Mouse (Mus musculus) stomach, embryonic 15.5 days (tissue): ENCODE data around the gene Rin2. TPM values are rescaled to one million over a fixed set of nuclear protein-coding genes. Genes with fewer than 3 reads are reported as not detected.

ENCODE experiments used
- ATAC-seq: fragments of 200-750 bp; cut with Nextera tagmentation; 2 replicates; pipeline ENCODE4 v1.8.0; 2017; ENCODE audit warnings: low read depth, moderate number of reproducible peaks, moderate TSS enrichment; ENCODE audit not compliant: insufficient read depth, low FRiP score
- H3K27ac ChIP-seq: fragments of 300-500 bp; sonication (generic); 2 replicates; pipeline ENCODE4 v1.5.1; 2015; ENCODE audit warnings: mild to moderate bottlenecking, inconsistent platforms
- H3K27me3 ChIP-seq: fragments of 300-500 bp; sonication (generic); replicated peaks from 2 replicates; pipeline ENCODE4 v1.6.1; 2015; ENCODE audit warnings: inconsistent platforms
- H3K36me3 ChIP-seq: fragments of 300-500 bp; sonication (generic); 2 replicates; pipeline ENCODE4 v1.6.1; 2015; ENCODE audit warnings: inconsistent platforms
- H3K4me1 ChIP-seq: fragments of 300-500 bp; sonication (generic); 2 replicates; pipeline ENCODE4 v1.6.1; 2015; ENCODE audit warnings: inconsistent platforms
- H3K4me2 ChIP-seq: fragments of 300-500 bp; sonication (generic); 2 replicates; pipeline ENCODE4 v1.6.1; 2015; ENCODE audit warnings: mild to moderate bottlenecking, inconsistent platforms
- H3K4me3 ChIP-seq: fragments of 300-500 bp; sonication (generic); replicated peaks from 2 replicates; pipeline ENCODE4 v1.5.1; 2015; ENCODE audit warnings: inconsistent platforms
- H3K9ac ChIP-seq: fragments of 300-500 bp; sonication (generic); 2 replicates; pipeline ENCODE4 v1.6.1; 2015; ENCODE audit warnings: inconsistent platforms
- H3K9me3 ChIP-seq: fragments of 300-500 bp; sonication (generic); 2 replicates; pipeline ENCODE4 v1.6.1; 2016; ENCODE audit warnings: inconsistent platforms
- WGBS: fragments of 180-500 bp; shearing (Covaris S2); methylation state at CpG from one replicate; pipeline ENCODE4 v1.1.7; 2015; 5-methylcytosine and 5-hydroxymethylcytosine counted together
- polyA plus RNA-seq: library from polyadenylated mRNA; unstranded; fragments of >200 nt; fragmentation: Nextera tagmentation; extraction: Ambion mirVana; gene quantifications from 2 replicates; pipeline ENCODE4 v1.2.1, GENCODE M21; 2015

Rin2 gene
- polyA plus RNA-seq, 1 experiment from 2014 or later, result 32.8 TPM

DNA sequence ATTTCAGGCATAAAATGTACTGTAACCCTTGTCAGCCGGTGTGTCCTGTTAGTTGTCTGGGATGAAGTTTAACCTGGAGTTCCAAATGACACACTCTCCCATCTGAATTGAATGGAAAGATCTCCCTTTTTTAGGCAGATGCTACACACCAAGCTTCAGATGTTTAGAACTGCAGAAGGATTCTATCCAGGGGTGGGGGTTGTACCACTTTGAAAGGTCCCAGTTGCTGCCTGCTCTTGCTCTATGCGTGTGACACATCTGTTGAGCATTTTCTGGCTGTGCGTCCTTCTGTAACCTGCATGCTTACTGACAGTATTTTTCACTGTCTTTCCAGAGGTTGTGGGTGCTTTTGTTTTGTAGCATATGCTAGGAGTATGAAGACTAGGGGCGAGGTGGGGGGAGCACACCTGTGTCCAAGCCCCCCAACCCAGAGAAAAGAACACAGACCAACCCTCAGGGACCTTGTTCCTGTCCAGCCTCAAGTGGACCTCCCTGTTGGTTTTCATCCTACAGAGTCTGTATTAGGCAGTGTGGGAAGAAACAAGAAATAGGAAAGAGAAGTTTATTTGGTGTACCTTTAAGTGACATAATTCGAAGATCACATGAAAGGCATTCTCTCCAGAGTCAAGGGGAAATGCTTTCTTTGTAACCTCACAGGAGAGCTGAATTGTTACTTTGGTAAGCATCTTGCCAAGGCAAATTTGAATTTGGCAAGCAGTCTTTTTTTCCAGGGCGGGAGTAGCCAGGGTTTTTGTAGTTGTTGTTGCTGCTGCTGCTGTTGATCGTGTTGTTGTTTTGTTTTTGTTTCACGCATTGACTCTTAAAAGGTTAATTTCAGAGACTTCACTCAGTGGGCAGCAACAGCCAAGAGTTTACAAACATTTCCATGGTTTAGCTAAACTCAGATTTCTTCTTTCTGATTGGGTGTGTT, 186.4 kb downstream of the Rin2 start:
- 40% methylated on average over 8 of the region's 8 CpGs for WGBS
- no peaks in the 10 kb centered on the region for H3K9me3 ChIP-seq

DNA sequence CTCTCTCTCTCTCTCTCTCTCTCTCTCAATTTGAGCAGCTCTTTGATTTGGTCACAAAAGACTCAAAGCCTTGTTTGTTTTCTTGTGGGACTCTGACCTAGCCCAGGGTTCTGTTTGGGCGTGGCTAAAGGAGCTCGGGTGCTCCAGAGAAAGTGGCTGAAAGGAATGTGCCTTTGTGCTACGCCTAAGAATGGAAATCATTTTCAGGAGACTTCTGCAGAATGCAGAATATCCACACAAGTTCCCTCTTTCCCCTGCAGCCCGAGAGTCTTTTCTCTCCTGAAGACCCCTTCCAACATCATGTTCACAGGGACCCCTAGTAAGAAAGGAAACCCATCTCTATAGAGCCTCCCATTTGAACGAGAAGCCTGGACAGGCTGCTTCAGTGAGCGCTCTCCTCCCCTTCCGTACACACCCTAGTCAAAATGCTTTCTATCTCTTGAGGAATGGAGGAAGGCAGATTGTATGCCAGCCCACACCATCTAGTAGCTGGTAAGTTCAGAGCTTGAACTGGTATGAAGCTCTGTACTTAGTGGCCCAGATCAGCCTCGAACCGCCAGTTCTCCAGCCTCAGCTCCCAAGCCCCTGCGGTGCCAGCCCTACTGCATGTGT, 187.3 kb downstream of the Rin2 start:
- Histone ChIP-seq H3K27ac (peak overlapping the region; percentile 96), H3K9ac (0 out of 2 replicates have a peak overlapping the region, but pooled peaks have one; percentile 13), H3K4me3 (peak overlapping the region; percentile 48), H3K27me3 (no peaks in the 10 kb centered on the region), H3K36me3 (0 out of 2 replicates have a peak, but pooled peaks cover 10% of the 10 kb centered on the region), H3K4me2 (peak overlapping the region; percentile 61), H3K9me3 (no peaks in the 10 kb centered on the region), H3K4me1 (peaks cover 16% of the 10 kb centered on the region)
- peak; percentile 36; the same call in 1 of the 2 replicates for ATAC-seq
- WGBS, result 30% methylated on average over 10 of the region's 10 CpGs

More for the DNA sequence above, 186.4 kb downstream of the Rin2 start:
- Histone ChIP-seq H3K9ac (peak overlapping the region; percentile 4; the same call in 1 of the 2 replicates), H3K27ac (peak overlapping the region; percentile 96), H3K4me3 (peak overlapping the region; percentile 48), H3K4me1 (peaks cover 16% of the 10 kb centered on the region), H3K27me3 (no peaks in the 10 kb centered on the region), H3K36me3 (0 out of 2 replicates have a peak, but pooled peaks cover 4% of the 10 kb centered on the region), H3K4me2 (peak overlapping the region; percentile 61)
- no peak for ATAC-seq

DNA sequence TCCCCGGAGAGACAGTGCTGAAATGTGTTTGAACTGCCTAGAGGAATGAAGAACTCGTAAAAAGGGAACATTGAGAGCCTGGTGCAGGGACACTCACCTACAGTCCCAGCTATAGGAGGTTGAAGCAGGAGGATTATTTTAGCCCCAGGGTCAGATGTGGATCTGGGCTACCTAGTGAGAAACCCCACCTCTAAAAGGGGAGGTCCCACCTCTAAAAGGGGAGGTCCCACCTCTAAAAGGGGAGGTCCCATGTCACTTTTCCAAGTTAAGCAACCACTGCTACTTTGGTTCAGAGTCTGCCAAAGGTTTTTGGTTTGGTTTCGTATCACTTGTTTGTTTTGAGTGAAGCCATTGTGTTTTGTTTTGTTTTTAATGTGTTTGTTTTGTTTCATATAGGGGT, 190.3 kb downstream of the Rin2 start:
- ATAC-seq, result no peak
- Histone ChIP-seq H3K4me3 (no peak overlapping the region), H3K9ac (no peak overlapping the region), H3K36me3 (0 out of 2 replicates have a peak, but pooled peaks cover 10% of the 10 kb centered on the region), H3K4me1 (peaks cover 11% of the 10 kb centered on the region; the same call in 1 of the 2 replicates), H3K4me2 (no peak overlapping the region), H3K27me3 (no peaks in the 10 kb centered on the region), H3K9me3 (no peaks in the 10 kb centered on the region), H3K27ac (no peak overlapping the region)
- 90% methylated on average over 3 of the region's 3 CpGs for WGBS

GRCm38 (mm10) chr2:145866238-145866637, 191.2 kb downstream of the Rin2 start:
- Histone ChIP-seq H3K4me3 (no peak overlapping the region), H3K4me2 (no peak overlapping the region), H3K27ac (no peak overlapping the region), H3K27me3 (no peaks in the 10 kb centered on the region), H3K9ac (no peak overlapping the region), H3K36me3 (0 out of 2 replicates have a peak, but pooled peaks cover 10% of the 10 kb centered on the region), H3K9me3 (no peaks in the 10 kb centered on the region), H3K4me1 (peaks cover 10% of the 10 kb centered on the region; the same call in 1 of the 2 replicates)
- no peak for ATAC-seq
- 93% methylated on average over 3 of the region's 3 CpGs for WGBS

DNA sequence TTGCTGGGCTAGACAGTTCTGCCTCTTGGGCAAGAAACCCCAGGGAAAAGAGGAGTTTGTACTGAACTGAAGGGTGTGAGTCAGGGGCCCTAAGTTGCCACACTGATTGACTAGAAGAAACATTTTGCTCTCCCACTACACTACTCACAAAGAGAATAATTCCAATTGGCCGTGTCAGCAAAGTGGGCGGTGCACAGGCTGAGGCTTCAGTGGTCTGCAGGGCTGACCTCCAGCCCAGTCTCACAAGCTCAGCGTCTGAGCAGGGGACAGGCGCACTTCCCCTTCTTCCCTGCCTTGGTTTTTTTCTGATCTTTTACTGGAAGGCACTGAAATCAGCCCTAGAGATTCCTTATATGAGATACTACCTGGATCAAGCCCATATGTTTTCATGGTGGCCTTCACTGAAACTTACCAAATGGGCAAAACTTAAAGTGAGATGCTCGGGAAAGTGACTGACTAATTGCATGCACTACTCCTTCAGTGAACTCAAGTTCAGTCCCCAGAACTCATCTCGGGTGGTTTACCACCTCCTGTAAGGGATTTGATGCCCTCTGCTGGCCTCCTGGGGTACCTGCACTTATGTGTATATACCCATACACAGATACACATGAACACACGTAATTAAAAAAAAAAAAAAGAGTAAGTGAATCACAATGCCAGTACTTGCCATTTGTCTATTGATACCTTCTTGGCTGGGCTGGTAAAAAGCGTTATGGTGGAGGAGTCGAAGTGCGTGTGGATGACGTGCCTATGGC, 191.9 kb downstream of the Rin2 start:
- H3K36me3 ChIP-seq, result 0 out of 2 replicates have a peak, but pooled peaks cover 10% of the 10 kb centered on the region
- ATAC-seq, result no peak
- H3K4me1 ChIP-seq, result 0 out of 2 replicates have a peak, but pooled peaks cover 7% of the 10 kb centered on the region
- H3K4me3 ChIP-seq, result no peak overlapping the region
- no peaks in the 10 kb centered on the region for H3K27me3 ChIP-seq
- no peak overlapping the region for H3K4me2 ChIP-seq
- WGBS, result 94% methylated on average over 11 of the region's 11 CpGs
- no peak overlapping the region for H3K27ac ChIP-seq
- H3K9me3 ChIP-seq, result no peaks in the 10 kb centered on the region
- no peak overlapping the region for H3K9ac ChIP-seq

DNA sequence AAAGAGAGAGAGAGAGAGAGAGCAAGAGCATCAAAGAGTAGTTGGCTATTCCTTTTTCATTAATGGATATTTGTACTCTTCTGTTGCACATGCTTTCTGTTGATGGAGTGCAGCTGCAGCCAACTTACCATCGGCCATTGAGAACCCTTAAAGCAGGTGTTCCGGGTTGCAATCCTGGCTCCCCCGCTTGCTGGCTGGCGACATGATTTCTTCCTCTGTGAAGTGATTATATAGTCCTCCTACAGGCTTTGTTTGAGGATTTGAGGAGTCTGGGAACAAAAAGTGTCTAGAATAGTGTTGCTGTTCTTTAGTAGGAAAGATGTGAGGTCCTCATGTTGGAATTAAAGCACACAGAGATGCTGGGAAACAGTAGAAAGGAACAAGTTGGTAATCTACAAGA, 196.3 kb downstream of the Rin2 start:
- no peak for ATAC-seq
- H3K36me3 ChIP-seq, result 0 out of 2 replicates have a peak, but pooled peaks cover 7% of the 10 kb centered on the region
- no peaks in the 10 kb centered on the region for H3K9me3 ChIP-seq
- no peak overlapping the region for H3K4me3 ChIP-seq
- WGBS, result 66% methylated on average over 4 of the region's 4 CpGs
- peak overlapping the region; percentile 18; the same call in 1 of the 2 replicates for H3K27ac ChIP-seq
- H3K27me3 ChIP-seq, result no peaks in the 10 kb centered on the region
- H3K4me2 ChIP-seq, result no peak overlapping the region
- H3K4me1 ChIP-seq, result no peaks in the 10 kb centered on the region
- no peak overlapping the region for H3K9ac ChIP-seq

DNA sequence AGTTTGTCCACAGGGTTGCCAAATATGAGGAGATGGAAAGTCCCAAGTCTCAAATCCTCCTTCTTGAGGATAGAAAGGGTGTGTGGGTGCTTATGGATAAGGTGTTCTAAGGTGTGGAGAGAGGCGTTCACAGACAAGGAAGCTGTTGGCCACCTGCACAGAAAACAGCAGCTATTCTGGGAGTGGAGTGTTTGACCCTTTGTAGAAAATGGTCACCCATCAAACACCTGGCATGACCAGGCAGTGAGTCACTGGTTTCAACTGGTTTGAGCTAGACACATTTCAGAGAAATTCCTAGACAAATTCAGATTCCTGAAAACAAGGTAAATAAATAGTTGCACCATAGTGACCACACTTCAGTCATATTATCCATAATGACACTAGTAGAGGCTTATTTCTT, 197.1 kb downstream of the Rin2 start:
- Histone ChIP-seq H3K4me1 (no peaks in the 10 kb centered on the region), H3K36me3 (peaks cover 9% of the 10 kb centered on the region; the same call in 1 of the 2 replicates), H3K9me3 (no peaks in the 10 kb centered on the region), H3K27me3 (no peaks in the 10 kb centered on the region), H3K4me2 (no peak overlapping the region), H3K9ac (no peak overlapping the region), H3K27ac (no peak overlapping the region), H3K4me3 (no peak overlapping the region)
- WGBS, result 82% methylated on average over 1 of the region's 1 CpGs
- peak; percentile 42; the same call in 1 of the 2 replicates for ATAC-seq

DNA sequence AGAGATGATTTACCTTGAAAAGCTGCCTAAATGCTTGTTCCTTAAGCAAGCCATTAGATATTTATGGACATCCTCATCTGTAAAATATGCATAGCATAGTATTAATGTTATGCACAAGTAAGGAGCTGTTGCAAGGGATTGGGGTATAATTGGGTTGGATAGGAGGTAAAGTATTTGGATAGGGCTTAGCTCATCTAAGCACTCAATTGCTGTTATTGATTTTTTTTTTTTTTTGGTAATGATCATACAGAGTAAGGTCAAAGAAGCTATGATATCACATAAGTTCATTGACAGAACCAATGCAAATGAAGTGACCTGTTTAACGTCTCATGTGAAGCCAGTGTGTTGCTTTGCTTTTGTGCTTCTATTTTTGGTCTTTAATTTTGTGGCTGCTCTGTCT, 198.9 kb downstream of the Rin2 start:
- no peak for ATAC-seq
- H3K4me2 ChIP-seq, result no peak overlapping the region
- H3K9ac ChIP-seq, result no peak overlapping the region
- H3K4me1 ChIP-seq, result no peaks in the 10 kb centered on the region
- H3K27ac ChIP-seq, result no peak overlapping the region
- H3K36me3 ChIP-seq, result peaks cover 13% of the 10 kb centered on the region
- H3K4me3 ChIP-seq, result no peak overlapping the region
- H3K27me3 ChIP-seq, result no peaks in the 10 kb centered on the region
- no peaks in the 10 kb centered on the region for H3K9me3 ChIP-seq
- 72% methylated on average over 1 of the region's 1 CpGs for WGBS

GRCm38 (mm10) chr2:145874879-145875482, 200.0 kb downstream of the Rin2 start:
- peak; percentile 76 for ATAC-seq
- 0 out of 2 replicates have a peak overlapping the region, but pooled peaks have one; percentile 0 for H3K27ac ChIP-seq
- H3K36me3 ChIP-seq, result peaks cover 17% of the 10 kb centered on the region
- H3K27me3 ChIP-seq, result no peaks in the 10 kb centered on the region
- no peak overlapping the region for H3K4me3 ChIP-seq
- H3K9me3 ChIP-seq, result no peaks in the 10 kb centered on the region
- no peak overlapping the region for H3K9ac ChIP-seq
- no peak overlapping the region for H3K4me2 ChIP-seq
- 46% methylated on average over 3 of the region's 3 CpGs for WGBS
- H3K4me1 ChIP-seq, result no peaks in the 10 kb centered on the region

DNA sequence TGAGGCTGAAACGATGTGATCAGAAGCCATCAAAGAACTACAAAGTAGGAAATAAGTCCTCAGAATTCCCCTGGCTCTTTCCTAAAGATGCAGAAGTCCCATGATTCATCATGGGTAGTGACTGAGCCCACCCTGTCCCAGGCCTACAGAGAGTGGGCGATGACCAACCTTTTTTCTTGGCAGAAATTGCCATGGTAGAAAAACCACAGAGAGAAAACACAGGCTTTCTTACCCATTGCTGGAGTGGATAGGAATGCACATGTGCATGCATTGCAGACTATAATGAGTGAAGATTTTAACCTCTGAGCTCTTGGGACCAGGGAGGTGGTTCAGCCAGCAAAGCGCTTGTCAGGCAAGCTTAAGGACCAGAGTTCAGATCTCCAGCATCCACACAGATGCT, 202.2 kb downstream of the Rin2 start:
- H3K9me3 ChIP-seq, result no peaks in the 10 kb centered on the region
- no peak overlapping the region for H3K27ac ChIP-seq
- no peak overlapping the region for H3K9ac ChIP-seq
- peaks cover 25% of the 10 kb centered on the region for H3K36me3 ChIP-seq
- 92% methylated on average over 3 of the region's 3 CpGs for WGBS
- ATAC-seq, result no peak
- no peak overlapping the region for H3K4me3 ChIP-seq
- H3K27me3 ChIP-seq, result no peaks in the 10 kb centered on the region
- no peak overlapping the region for H3K4me2 ChIP-seq
- H3K4me1 ChIP-seq, result no peaks in the 10 kb centered on the region
